Mouse (Mus musculus) spleen, adult 12 weeks (tissue): ENCODE measurements around the gene Olfr910.

Experiments used
- DNase-seq: peaks from one replicate; pipeline ENCODE4 v3.0.0; 2022; ENCODE audit warnings: low spot score

The Olfr910 gene

DNA sequence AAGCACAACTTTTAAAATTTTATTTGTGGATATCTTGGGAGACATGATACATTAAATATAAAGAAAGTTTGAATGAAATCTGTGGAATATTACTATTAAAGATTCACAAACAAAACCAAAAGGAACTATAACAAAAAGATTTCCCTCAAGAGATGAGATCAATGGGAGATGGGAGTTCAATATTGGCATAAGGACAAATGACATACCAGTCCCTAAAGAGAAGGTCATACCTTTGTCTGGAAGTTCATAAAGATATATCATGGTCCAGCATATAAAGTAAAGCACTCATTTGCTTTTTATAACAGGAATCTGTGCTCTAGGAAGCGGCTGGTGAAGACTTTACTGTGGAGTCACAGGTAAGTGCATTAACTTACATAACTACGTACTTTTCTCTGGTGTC, at the start of gene Olfr910:
Olfr910 (plus strand) TSS at position 301 of the 400 bp plus-strand sequence.
- no peak for DNase-seq

DNA sequence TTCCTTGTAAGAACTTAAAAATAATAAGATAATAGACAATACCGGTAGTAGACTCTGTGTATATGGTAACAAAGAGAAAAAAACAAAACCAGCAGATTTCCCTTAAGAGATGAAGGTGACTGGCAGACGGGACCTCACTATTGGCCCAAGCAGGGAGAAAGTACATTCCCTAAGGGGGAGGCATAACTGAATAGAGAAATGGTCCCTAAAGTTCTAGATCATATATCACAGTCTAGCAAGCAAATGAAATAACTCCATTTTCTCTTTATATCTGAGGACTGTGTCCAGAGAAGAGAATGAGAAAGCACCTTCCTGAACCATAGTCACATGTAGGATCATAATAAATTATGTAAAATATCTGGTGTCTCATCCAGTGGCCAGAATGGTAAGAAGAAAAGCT, 42.1 kb upstream of the Olfr910 start, which contains the start of gene Olfr907:
Olfr907 (plus strand) TSS at position 301 of the 400 bp plus-strand sequence.
- no peak for DNase-seq

DNA sequence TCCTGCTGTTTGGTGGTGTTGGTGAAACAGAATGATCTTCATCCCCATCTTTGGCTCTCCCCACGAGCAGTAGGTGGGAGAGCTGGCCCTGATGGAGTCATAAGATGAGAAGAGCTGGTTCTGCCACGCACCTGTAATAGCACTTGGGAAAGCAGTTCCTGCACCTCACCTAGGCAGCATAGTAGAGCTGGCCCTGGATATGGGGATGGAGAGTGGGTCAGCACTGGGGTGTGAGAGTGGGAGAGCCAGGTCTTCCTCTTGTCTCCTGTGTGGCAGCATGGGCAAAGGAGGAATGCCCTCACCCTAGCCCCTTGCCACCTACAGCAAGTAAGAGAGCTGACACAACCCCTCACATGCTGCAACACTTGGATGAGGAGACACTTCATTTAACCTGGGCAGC, 25.3 kb upstream of the Olfr910 start:
- no peak for DNase-seq

DNA sequence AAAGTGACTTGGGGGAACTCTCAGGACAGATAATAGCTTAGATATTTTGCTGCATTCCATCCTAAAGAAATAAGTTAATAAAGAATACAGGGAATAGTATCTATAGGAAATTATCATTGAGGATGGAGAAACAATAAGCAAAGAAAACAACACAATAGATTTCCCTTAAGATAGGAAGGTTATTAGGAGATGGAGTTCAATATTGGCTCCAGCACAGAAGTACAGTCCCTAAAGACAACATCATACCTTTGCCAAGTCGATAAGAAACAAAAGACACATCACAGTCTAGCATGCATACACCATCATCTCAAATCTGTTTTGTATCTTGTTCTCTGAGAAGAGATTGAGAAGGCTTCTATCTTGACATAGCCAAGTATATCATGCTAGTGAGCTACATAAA, 16.4 kb upstream of the Olfr910 start, which contains the start of gene Olfr911-ps1:
Olfr911-ps1 (plus strand) TSS at position 301 of the 400 bp plus-strand sequence.
- no peak for DNase-seq

DNA sequence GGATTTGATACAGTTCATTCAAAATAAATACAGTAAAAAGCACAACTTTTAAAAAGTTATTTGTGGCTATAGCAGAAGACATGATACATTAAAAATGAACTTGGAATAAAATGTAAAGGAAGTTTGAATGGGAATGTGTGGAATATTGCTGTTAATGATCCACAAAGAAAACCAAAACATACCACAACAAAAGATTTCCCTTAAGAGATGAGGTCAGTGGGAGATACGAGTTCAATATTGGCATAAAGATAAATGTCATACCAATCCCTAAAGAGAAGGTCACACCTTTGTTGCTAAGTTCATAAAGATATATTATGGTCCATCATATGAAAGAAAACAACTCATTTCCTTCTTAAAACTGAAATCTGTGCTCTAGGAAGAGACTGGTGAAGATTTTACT, 42.2 kb downstream of the Olfr910 start, which contains the start of gene Olfr912:
Olfr912 (plus strand) TSS at position 301 of the 400 bp plus-strand sequence.
- no peak for DNase-seq
